Mouse (Mus musculus) liver, adult (tissue): ENCODE results near the gene Fsd1.

Experiments used
- GATA4 ChIP-seq: IDR thresholded peaks from 2 replicates; pipeline ENCODE4 v1.6.1; 2014; ENCODE audit warnings: mild to moderate bottlenecking, low read length; ENCODE audit not compliant: insufficient replicate concordance

Gene Fsd1

DNA sequence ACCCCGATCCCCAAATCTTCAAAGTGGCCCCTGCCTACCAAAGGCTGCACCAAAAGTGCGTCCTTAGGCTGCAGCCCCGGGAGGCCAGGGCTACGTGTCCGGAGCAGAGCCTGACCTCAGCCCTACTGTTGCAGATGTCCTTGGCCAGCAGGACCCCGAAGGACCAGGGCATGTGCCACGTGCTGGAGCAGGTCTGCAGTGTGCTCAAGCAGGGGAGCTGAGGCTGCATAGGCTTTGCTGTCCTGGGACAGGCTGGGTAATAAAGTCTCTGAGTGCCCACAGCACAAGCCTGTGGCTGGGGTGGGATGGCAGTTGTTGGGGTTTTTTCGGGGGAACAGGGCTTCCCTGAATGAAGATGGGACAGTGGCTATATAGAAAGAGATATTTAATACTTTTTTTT lies 30.1 kb downstream of the Fsd1 start:
- TF ChIP-seq GATA4: no peak

DNA sequence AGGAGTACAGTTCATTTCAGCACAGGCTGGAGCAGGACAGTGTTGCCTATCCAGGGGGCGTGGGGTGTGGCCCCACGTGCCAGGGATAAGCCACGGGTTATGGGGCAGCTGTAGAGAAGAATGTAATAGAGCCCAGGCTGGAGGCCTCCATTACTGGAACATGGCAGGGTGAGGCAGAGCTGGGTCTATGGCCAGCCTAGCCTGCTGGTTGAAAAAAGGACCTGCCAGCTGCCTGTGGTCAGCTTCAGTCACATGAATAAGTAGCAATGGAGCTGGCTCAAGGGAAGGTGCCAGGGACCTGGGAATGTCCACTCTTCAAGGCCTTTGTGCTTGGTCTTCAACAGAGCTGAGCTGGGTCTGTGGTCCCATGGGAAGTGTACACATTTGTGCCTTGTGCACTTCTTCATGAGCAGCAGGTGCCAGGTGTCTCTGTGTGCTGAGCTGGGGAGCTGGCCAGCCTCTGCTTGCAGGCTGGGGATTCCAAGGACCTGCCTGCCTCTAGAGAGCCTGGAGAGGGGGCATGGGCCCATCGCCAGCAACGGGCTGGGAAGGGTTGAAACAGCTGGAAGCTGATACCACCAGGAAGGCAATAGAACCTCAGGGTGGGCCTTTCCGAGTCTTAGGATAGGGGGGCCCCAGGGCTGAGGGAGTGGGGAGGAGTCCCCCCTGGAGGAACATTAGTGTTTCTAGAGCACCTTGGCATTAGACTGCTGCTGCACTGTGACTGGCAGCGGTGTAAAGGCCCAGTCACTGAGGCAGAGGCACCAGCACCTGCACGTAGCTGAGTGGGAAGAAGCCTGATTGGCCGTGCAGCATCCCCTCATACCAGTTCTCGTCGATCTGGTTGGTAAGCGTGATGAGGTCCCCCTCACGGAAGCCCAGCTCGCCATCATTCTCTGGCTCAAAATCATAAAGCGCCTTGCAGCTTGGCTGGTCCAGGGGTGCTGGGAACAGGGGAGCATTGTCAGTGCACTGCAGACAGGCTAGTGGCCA lies 30.8 kb downstream of the Fsd1 start:
- no peak for TF ChIP-seq GATA4

DNA sequence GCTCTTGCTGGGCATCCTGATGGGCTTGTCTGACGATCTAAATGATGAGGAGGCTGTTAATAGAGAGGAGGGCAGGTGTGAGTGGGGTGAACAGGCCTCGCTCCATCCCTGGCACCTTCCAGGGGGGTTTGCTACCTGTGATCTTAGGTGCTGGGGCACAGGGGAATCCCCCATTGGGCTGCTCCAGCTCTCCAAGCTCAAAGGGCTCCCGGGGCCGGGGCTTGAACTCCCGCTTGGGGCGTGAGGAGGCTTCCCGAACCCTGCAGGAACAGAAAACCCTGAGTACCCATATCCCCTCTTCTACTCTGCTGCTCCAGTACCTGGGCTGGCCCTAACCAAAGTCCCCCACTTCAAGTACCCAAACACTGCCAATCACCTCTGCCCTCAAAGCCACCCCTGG lies 31.5 kb downstream of the Fsd1 start:
- TF ChIP-seq GATA4: no peak

DNA sequence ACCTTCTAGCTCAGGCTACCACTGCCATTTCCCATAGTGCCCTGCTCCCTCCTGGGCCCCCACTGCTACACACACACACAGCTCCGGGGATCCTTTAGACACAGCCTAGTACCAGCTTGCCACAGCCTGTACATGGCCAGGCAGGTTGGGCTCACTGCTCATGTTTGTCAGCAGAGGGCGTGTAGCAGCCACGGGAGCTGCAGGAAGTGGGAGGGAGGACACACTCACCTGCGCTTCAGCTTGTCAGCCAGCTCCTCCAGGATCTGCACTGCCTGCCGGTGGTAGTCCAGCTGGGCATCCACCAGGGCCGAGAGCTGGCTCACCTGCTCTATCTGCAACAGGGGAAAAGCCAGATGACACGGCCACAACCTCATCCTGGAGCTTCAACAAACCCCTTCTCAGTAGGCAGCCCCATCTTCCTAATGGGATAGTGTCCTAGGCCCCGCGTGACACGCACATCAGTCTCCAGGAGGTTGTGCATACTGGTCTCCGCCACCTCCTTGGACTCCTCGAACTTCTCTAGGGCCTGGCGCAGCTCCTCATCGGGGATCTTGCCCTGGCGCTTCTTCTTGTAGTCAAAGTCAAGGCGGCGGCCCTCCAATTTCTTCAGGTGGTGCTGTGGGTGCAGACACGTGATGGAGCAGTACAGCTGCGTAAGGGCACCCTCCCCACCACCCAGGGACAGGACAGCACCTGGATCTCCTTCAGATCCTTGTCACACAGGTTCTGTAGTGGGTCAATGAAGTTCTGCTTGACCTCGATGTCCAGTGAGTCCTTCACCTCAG lies 32.2 kb downstream of the Fsd1 start:
- TF ChIP-seq GATA4: no peak

DNA sequence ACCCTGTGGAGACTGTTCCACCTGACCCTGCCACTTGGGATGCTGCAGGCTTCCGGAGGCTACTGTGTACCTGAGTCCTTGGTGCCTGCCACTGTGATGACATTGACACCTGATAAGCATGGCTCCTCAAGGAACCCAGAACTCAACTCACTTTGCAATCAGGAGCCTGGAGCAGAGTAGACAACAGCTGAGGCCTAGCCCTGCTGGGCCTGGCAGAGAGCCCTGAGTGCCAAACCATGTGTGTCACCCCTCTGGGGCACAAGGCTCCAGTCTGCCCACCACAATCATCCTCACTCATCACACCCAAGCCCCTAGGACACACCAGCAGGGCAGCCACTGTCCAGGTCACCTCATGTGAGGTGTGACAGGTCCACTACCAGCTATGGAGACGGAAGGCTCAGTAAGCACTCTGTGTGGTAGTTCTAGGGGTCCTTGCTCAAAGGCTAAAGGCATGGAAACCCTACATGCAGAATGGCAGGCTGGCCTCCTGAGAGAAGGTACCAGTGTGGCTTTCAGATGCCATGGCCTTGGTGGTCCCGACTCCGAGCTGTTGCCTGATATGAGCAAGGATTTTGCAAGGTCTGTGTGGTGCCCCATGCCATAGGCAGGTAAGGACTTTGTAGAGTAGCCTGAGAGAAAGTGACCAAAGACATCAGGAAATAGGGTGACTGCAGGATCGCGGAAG lies 34.2 kb downstream of the Fsd1 start:
- TF ChIP-seq GATA4: no peak

DNA sequence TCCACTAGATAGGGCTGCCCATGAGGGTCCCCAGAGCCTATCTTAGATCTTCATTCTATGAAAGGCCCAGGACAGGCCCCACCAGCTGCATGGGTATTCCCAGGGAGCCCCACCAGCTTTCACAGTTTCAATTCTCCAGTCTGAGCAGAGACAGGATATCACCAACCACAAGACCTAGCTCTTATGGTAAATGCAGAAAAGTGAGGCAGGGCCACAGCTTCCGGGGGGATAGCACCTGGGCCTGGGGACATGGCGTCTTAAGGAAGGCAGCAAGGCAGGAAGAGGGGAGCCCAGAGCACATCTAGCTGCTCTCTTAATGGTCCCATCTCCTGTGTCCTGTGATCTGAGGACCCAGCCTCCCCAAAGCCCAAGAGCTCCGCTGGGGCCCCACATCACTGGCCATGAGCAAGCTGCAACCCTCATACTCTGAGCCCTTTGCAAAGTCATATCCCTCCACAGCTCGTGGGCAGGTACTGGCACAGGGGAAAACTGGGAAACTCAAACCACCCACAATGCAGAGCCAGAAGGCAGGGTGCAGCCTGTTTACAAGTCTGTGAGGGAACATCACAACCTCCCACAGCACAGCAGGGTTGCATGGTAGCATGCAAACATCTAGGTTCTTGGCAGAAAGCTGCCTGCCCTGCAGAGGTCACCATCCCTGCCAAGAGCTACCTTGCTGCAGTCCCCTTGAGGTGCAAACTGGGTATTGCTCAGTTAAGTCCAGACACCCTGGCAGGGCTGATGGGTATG lies 35.0 kb downstream of the Fsd1 start:
- TF ChIP-seq GATA4: no peak

DNA sequence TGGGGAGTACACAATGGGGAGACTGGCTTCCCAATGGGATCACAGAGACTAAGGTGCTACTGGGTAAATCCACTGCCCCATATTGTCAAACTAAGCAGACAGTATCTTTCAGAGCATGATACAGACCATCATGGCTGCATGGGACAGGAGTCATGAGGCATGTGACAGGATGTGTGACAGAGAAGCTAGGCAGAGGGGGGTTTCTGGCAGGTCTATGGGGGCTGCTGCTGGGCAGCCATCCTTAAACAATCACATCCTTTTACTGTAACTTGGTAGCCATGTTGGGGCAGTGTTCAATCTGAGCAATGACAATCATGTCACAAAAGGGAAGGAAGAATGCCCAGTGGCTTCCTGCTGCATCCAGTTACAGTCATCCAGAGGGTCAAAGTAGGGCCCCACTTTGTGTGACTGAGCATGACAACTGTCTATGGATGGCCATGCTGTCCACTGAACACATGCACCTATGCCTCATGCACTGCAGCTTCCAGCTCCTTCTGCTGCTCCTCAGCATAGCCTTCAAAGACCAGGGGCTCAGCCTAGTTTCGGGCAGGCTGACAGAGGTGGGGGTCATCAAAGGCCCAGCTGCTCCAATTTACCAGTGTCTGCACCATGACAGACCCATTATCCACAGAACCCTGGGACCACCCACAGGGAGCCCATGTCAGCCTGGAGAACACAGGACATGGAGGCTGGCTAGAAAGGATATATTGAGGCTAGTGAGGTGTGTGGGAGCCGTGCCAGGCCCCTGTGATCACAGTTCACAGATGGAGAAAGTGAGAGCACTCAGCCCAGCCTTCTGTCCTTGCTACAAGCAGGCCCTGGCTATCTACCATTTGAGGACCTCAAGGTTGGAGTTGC lies 36.1 kb downstream of the Fsd1 start:
- TF ChIP-seq GATA4: no peak

DNA sequence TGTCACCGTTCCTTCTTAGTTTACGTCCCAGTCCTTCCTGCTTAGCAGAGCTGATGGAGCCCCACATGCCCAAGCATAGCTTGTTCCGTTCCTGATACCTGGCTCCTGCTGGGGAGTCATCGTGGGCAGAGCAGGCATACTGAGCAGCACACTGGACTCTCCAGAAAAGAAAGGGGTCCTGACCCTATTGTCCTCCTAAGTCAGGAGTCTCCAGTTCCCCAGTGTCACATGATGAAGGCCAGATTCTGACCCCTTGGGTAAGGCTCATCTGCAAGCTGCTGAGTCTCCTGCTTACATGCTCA lies 36.6 kb downstream of the Fsd1 start:
- TF ChIP-seq GATA4: no peak

DNA sequence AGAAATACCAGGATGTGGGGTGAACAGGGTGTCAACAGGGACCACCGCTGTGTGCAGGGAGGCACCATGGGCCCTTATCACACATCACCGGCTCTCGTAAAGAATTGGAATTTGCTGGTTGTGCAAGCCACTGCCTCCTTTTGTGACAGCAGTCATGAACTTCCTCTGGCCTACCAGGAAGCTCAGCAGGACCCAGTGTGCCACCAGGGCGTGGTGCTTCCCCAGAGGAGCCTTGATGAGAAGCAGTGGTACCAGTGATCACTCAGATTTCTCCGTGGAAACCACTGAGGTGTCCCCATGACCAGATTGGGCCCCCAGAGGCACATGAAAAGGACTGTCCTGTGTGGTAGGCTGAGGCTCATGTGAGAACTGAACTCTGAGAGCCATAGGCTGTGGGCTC lies 37.1 kb downstream of the Fsd1 start:
- no peak for TF ChIP-seq GATA4

DNA sequence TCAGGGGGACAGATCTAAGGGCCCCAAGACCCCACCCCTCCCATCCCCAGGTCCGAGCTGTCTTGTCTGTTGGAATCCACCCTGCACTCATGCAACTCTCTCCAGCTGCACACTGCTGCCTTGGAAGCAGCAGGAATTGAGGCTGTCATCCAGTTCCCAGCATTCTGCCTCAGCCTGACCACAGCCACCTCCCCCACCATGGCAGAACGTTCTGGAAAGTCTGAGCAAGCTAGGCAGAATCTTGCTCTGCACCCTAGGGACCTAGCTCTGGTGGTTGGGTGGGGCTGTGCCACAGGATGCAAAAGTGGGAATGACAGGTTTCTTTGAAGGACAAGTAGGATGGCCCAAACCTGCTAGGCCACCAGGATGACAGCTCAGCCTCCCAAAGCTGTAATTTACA lies 38.2 kb downstream of the Fsd1 start:
- no peak for TF ChIP-seq GATA4

DNA sequence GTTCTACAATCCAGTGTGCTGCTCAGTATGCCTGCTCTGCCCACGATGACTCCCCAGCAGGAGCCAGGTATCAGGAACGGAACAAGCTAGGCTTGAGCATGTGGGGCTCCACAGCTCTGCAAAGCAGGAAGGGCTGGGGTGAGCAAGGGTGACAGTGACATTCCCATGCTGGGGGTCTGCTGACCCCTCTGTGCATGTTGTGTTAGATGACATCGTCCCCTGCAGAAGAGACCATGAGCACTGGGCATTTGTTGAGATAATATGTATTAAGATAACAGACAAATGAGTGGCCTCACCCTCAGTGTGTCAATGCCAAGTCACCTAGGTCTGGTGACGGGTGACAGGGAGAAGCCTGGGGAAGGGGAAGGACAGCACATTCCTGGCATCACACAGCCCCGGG lies 38.6 kb downstream of the Fsd1 start:
- TF ChIP-seq GATA4: no peak

DNA sequence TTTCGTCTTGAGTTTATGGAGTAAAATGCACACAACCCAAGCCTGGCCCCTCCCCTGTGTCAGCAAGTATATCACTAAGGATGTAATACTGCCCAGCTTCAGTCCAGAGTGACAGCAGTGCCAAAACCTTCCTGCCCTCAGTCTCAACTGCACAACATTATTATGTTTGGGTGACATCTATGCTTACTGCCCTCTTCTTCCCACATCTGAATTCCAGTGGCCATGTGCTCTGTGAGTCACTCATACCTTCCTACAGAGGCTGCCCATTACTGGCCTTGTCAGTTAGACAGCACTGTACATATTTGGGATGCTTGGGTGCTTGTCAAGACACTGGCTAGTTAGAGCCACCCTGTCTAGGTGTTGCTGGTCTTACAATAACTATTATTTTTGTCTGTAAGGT lies 40.0 kb downstream of the Fsd1 start:
- no peak for TF ChIP-seq GATA4

DNA sequence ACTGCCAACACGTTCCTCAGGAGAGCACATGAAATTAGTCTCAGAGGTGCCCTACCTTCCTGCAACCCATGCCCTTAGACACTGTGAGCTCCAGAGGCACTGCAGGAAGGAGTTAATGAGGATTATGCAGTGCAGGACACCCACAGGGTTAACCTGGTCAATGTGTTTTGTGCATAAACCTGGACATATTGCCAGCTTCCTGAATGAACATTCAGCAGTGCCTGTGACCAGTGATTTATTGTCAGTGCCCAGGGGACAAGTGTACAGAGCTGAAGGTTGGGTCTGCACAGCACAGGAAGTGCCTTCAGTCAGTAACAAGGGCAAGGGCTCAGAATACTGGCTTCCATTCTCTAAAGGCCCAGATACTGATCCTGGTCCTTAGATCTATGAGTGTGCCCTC lies 40.6 kb downstream of the Fsd1 start:
- no peak for TF ChIP-seq GATA4

DNA sequence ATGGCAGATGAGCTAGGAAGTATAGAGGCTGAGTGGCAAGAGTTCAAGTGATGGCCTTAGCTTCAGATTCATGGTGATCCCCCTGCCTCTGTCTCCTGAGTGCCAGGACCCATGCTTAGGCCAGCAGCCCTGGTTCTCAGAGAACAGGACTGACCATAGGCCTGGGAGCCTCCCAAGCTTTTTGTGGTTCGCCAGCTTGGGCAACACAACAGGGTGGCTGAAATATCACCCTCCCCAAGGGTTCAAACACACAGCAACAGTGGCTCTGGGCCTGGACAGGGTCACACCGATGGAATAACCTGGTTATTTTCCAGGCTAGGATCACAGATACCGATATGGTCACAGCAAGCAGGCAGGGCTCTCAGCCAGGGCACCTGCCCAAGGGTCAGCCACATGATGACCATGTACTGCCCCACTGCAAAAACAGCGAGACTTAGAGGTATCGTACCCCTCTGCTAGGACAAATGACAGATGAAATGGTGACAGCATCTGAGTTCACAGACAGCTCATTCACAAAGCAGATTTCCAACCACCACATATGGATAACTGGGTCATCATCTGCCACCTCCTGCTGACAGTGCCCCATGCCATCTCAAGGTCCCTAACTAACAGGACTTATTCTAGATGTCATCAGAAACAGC lies 41.6 kb downstream of the Fsd1 start:
- TF ChIP-seq GATA4: no peak; the same call in 1 of the 2 replicates
